Mouse (Mus musculus) cerebellum, adult 9-10 months (tissue): ENCODE data around the gene Tas2r135.

Source experiments
- DNase-seq: peaks from one replicate; pipeline ENCODE4 v3.0.0; 2022

Gene Tas2r135

GRCm38 (mm10) chr6:42441395-42441794 is 36.2 kb downstream of the Tas2r135 start:
- DNase-seq = no peak

GRCm38 (mm10) chr6:42444491-42444890 is 39.3 kb downstream of the Tas2r135 start:
- DNase-seq = no peak

- DNase-seq = no peak
Observed at GRCm38 (mm10) chr6:42447381-42447780, 42.1 kb downstream of the Tas2r135 start.
